Mouse (Mus musculus) G1E (cell line): Measurements from ENCODE around the gene Rab3il1.

ENCODE experiments used
- CTCF ChIP-seq: IDR thresholded peaks from 2 replicates; pipeline ENCODE4 v1.5.1; 2012; ENCODE audit warnings: low read depth, low read length, inconsistent platforms, mixed read lengths
- GATA1 ChIP-seq: IDR thresholded peaks from 2 replicates; pipeline ENCODE4 v1.6.1; 2012; ENCODE audit warnings: borderline replicate concordance, low read length, inconsistent platforms, mixed read lengths
- GATA2 ChIP-seq: IDR thresholded peaks from 2 replicates; pipeline ENCODE4 v1.6.1; 2012; ENCODE audit warnings: low read depth, low read length, inconsistent platforms, borderline replicate concordance
- POLR2AphosphoS5 ChIP-seq: IDR thresholded peaks from 2 replicates; pipeline ENCODE4 v1.6.1; 2012; ENCODE audit warnings: low read depth, low read length, inconsistent platforms; ENCODE audit not compliant: insufficient replicate concordance
- TAL1 ChIP-seq: conservative IDR thresholded peaks from 2 replicates; pipeline ENCODE4 v1.6.1; 2012; ENCODE audit warnings: low read depth, low read length, inconsistent platforms, mixed read lengths

DNA sequence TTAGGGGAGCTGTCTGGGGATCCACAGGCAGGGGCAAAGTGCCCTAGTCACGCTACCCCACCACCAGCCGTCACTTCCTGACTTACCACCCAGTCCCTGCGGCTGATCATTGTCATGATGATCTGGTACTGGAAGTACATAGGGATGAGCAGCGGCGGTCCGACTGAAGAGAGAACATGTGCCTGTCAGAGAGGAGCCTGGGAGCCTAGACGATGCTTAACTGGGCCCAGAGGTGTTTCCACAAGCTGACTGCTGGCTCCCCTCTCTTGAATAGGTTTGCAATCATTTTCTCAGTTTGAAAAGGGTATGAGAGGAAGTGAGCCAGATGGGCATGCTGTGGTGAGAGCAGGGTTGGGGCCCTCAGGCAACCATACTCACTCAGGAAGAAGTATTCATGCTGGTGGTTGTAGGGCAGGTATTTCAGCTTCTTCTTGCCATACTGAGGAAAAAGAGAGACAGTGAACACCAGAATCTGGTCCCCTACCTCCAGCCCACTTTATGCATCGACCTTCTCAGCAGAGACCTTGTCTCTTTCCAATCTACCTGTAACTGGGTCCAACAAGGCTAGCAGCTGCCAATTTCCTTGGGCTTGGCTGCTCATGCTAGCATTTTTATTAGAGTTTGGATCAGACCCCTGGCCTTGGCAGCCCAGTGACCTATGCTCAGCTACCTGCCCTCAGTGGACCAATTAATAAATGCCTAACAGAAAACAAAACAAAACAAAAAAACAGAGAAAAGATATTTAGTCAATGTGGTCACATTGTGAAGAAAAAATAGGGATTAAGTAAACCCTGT, 68.9 kb downstream of the Rab3il1 start:
- TF ChIP-seq CTCF (no peak), GATA1 (no peak), GATA2 (no peak), TAL1 (no peak), POLR2AphosphoS5 (no peak)
